Mouse (Mus musculus) liver, embryonic 12.5 days (tissue): Measurements from ENCODE around the gene Cwc22. TPM values are rescaled to one million over a fixed set of nuclear protein-coding genes. Genes with fewer than 3 reads are reported as not detected.

Source experiments
- ATAC-seq: fragments of 200-750 bp; cut with Nextera tagmentation; 2 replicates; pipeline ENCODE4 v1.8.0; 2017; ENCODE audit warnings: moderate number of reproducible peaks, mild to moderate bottlenecking, moderate library complexity
- H3K27ac ChIP-seq: fragments of 300-500 bp; sonication (generic); 2 replicates; pipeline ENCODE4 v1.5.1; 2016; ENCODE audit warnings: mild to moderate bottlenecking
- H3K27me3 ChIP-seq: fragments of 300-500 bp; sonication (generic); replicated peaks from 2 replicates; pipeline ENCODE4 v1.6.1; 2016; ENCODE audit warnings: mild to moderate bottlenecking, moderate library complexity
- H3K36me3 ChIP-seq: fragments of 300-500 bp; sonication (generic); 2 replicates; pipeline ENCODE4 v1.6.1; 2016; ENCODE audit warnings: mild to moderate bottlenecking, moderate library complexity
- H3K4me1 ChIP-seq: fragments of 300-500 bp; sonication (generic); 2 replicates; pipeline ENCODE4 v1.6.1; 2016
- H3K4me2 ChIP-seq: fragments of 300-500 bp; sonication (generic); 2 replicates; pipeline ENCODE4 v1.6.1; 2016; ENCODE audit warnings: mild to moderate bottlenecking, moderate library complexity
- H3K4me3 ChIP-seq: fragments of 300-500 bp; sonication (generic); 2 replicates; pipeline ENCODE4 v1.5.1; 2016; ENCODE audit warnings: mild to moderate bottlenecking, moderate library complexity
- H3K9ac ChIP-seq: fragments of 300-500 bp; sonication (generic); 2 replicates; pipeline ENCODE4 v1.6.1; 2016; ENCODE audit warnings: mild to moderate bottlenecking, moderate library complexity
- H3K9me3 ChIP-seq: fragments of 300-500 bp; sonication (generic); replicated peaks from 2 replicates; pipeline ENCODE4 v1.6.1; 2016; ENCODE audit warnings: mild to moderate bottlenecking, moderate library complexity
- WGBS: fragments of 180-500 bp; shearing (Covaris S2); methylation state at CpG from one replicate; pipeline ENCODE4 v1.1.7; 2016; ENCODE audit not compliant: insufficient replicate concordance; 5-methylcytosine and 5-hydroxymethylcytosine counted together
- polyA plus RNA-seq: library from polyadenylated mRNA; unstranded; fragments of >200 nt; fragmentation: Nextera tagmentation; extraction: Ambion mirVana; gene quantifications from 2 replicates; pipeline ENCODE4 v1.2.1, GENCODE M21; 2016

Cwc22 gene
- polyA plus RNA-seq: 23.0 and 26.8 TPM in 2 replicates

DNA sequence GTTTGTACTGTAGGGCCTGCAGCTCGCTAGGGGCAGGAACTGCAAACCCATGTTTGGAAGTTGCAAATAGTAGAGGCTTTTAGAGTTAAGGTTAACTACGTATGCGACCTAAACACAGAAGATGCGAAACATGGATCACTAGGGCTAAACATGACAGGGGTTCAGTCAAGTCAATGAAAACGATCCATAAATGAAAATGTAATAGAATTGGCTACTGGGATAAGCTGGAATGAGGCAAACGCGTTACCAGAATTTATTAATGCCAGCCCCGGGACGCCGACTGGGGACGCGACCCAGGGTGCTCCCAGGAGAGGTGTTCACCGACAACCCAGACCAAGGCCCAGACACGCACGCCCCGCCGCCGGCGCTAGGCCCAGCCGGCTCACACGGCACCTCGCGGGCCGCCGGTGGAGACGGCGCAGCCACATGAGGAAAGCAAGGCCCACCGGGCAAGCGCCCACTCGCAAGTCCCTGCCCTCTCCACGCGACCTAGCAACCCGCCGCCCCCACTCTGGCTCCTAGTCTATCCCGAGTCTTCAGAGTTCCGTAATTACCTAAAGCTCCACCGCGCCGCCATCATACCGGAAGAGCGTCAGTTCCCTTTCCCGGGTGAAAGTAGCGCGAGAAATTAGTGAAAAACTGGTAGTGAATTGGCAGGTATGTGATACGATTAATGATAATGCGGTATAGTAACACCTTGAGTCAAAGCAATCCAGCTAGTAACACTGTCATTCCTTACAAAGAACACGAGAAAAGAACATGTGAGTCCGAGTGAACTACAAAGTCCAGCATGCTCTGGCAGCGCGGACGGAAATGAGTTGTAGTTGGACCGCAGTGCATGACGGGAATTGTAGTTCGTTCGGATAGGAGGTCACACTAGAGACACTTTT, at the start of gene Cwc22:
Cwc22 (minus strand) TSS at position 780 of the 890 bp plus-strand sequence.
- peak within 1 kb of the TSS; percentile 84 for H3K9ac ChIP-seq
- H3K4me3 ChIP-seq: peak within 1 kb of the TSS; percentile 79
- H3K27ac ChIP-seq: peak within 1 kb of the TSS; percentile 52
- under 1% methylated on average over 49 of the region's 55 CpGs for WGBS
- no peaks in the 10 kb centered on the region for H3K9me3 ChIP-seq
- H3K4me1 ChIP-seq: peaks cover 19% of the 10 kb centered on the region
- peak; percentile 88 for ATAC-seq
- H3K36me3 ChIP-seq: peaks cover 10% of the 10 kb centered on the region; the same call in 1 of the 2 replicates
- no peaks in the 10 kb centered on the region for H3K27me3 ChIP-seq
- H3K4me2 ChIP-seq: peak within 1 kb of the TSS; percentile 81

GRCm38 (mm10) chr2:77993727-77994401, 47.7 kb upstream of the Cwc22 start:
- Histone ChIP-seq H3K4me2 (no peak overlapping the region), H3K9me3 (no peaks in the 10 kb centered on the region), H3K9ac (no peak overlapping the region), H3K4me3 (no peak overlapping the region), H3K4me1 (no peaks in the 10 kb centered on the region), H3K27me3 (no peaks in the 10 kb centered on the region), H3K27ac (no peak overlapping the region), H3K36me3 (no peaks in the 10 kb centered on the region)
- WGBS: 45% methylated on average over 4 of the region's 4 CpGs
- ATAC-seq: no peak

DNA sequence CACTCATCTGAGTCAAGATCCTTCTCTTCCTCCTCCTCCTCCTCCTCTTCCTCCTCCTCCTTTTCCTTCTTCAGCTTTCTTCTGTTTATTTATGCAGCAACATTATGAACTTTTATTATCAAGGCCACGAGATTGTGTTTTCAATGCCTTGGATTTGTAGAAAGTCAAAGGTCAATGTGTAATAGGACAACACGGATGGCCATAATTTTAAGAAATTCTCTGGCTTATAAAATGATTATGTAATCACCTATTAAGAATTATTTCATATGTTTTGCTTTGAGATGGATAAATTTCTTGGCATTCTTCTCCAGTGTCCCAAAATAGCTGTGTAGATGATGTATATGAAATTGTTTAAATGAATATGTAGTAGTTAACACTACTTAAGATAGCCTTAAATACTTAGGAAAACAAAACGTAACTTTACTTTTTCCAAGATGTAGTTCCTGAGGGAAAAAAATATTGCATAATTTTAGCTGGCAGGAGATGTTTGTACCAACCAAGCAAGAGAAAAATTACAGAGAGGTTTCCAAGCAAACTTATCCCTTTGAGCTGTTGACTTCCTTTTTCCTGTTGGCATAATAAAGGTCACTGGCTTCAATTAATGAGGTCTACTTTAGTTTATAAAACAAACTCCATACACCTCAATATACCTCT, 46.9 kb upstream of the Cwc22 start:
- no peak overlapping the region for H3K9ac ChIP-seq
- H3K4me2 ChIP-seq: no peak overlapping the region
- H3K4me3 ChIP-seq: no peak overlapping the region
- no peak for ATAC-seq
- no peaks in the 10 kb centered on the region for H3K36me3 ChIP-seq
- 49% methylated on average over 3 of the region's 3 CpGs for WGBS
- H3K27me3 ChIP-seq: no peaks in the 10 kb centered on the region
- H3K27ac ChIP-seq: no peak overlapping the region
- no peaks in the 10 kb centered on the region for H3K9me3 ChIP-seq
- no peaks in the 10 kb centered on the region for H3K4me1 ChIP-seq

DNA sequence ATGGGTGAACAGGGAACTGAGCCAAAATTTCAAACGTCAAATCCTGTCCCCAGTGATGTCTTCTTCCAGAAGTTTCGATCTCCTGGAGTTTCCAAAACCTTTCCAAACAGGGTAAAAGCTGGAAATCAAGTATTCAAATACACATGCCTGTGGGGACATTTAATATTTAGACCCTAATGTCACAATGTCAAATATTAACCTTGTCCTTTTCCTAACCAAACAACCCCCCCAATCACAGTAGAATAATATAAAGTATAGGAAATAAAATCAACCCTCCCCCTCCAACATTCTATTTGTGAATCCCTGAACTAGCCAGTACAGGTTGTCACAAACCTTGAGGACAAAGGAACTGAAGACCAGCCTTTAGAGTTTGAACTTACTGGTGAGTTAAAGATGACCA, 44.6 kb upstream of the Cwc22 start:
- Histone ChIP-seq H3K4me1 (no peaks in the 10 kb centered on the region), H3K36me3 (no peaks in the 10 kb centered on the region), H3K27me3 (no peaks in the 10 kb centered on the region), H3K9ac (no peak overlapping the region), H3K4me3 (no peak overlapping the region), H3K9me3 (no peaks in the 10 kb centered on the region), H3K27ac (no peak overlapping the region), H3K4me2 (no peak overlapping the region)
- no peak for ATAC-seq
- WGBS: 36% methylated on average over 2 of the region's 2 CpGs

GRCm38 (mm10) chr2:77990121-77990520, 43.9 kb upstream of the Cwc22 start:
- no peak overlapping the region for H3K4me2 ChIP-seq
- no peak overlapping the region for H3K27ac ChIP-seq
- H3K27me3 ChIP-seq: no peaks in the 10 kb centered on the region
- no peak overlapping the region for H3K9ac ChIP-seq
- H3K36me3 ChIP-seq: no peaks in the 10 kb centered on the region
- H3K4me1 ChIP-seq: no peaks in the 10 kb centered on the region
- H3K4me3 ChIP-seq: no peak overlapping the region
- no peak for ATAC-seq
- H3K9me3 ChIP-seq: no peaks in the 10 kb centered on the region

- no peaks in the 10 kb centered on the region for H3K27me3 ChIP-seq
- 42% methylated on average over 1 of the region's 1 CpGs for WGBS
- no peak overlapping the region for H3K4me2 ChIP-seq
- no peak for ATAC-seq
- no peak overlapping the region for H3K9ac ChIP-seq
- no peaks in the 10 kb centered on the region for H3K36me3 ChIP-seq
- H3K9me3 ChIP-seq: no peaks in the 10 kb centered on the region
- no peak overlapping the region for H3K27ac ChIP-seq
- no peaks in the 10 kb centered on the region for H3K4me1 ChIP-seq
- H3K4me3 ChIP-seq: no peak overlapping the region
Observed at GRCm38 (mm10) chr2:77989390-77989789, 43.2 kb upstream of the Cwc22 start.

GRCm38 (mm10) chr2:77985991-77986730, 40.0 kb upstream of the Cwc22 start:
- Histone ChIP-seq H3K27ac (no peak overlapping the region), H3K4me2 (no peak overlapping the region), H3K4me3 (no peak overlapping the region), H3K4me1 (no peaks in the 10 kb centered on the region), H3K9ac (no peak overlapping the region), H3K36me3 (no peaks in the 10 kb centered on the region), H3K9me3 (no peaks in the 10 kb centered on the region), H3K27me3 (no peaks in the 10 kb centered on the region)
- 42% methylated on average over 2 of the region's 2 CpGs for WGBS
- no peak for ATAC-seq

- Histone ChIP-seq H3K27me3 (no peaks in the 10 kb centered on the region), H3K4me1 (no peaks in the 10 kb centered on the region), H3K27ac (no peak overlapping the region), H3K4me2 (no peak overlapping the region), H3K4me3 (no peak overlapping the region), H3K9ac (no peak overlapping the region), H3K9me3 (no peaks in the 10 kb centered on the region; the same call in 1 of the 2 replicates), H3K36me3 (no peaks in the 10 kb centered on the region)
- ATAC-seq: no peak
- WGBS: 56% methylated on average over 4 of the region's 4 CpGs
Observed at GRCm38 (mm10) chr2:77984209-77984608, 38.0 kb upstream of the Cwc22 start.

- no peaks in the 10 kb centered on the region for H3K4me1 ChIP-seq
- 76% methylated on average over 4 of the region's 4 CpGs for whole genome bisulfite sequencing
Observed at GRCm38 (mm10) chr2:77981826-77982225, 35.7 kb upstream of the Cwc22 start.

GRCm38 (mm10) chr2:77980696-77981095, 34.5 kb upstream of the Cwc22 start:
- no peak overlapping the region for H3K4me2 ChIP-seq
- no peak overlapping the region for H3K27ac ChIP-seq
- WGBS: 73% methylated on average over 5 of the region's 5 CpGs
- H3K4me3 ChIP-seq: no peak overlapping the region
- H3K4me1 ChIP-seq: no peaks in the 10 kb centered on the region
- peaks cover 8% of the 10 kb centered on the region; the same call in 1 of the 2 replicates for H3K9me3 ChIP-seq
- H3K36me3 ChIP-seq: no peaks in the 10 kb centered on the region
- no peak for ATAC-seq
- no peak overlapping the region for H3K9ac ChIP-seq
- H3K27me3 ChIP-seq: no peaks in the 10 kb centered on the region

More at GRCm38 (mm10) chr2:77981826-77982225, 35.7 kb upstream of the Cwc22 start:
- Histone ChIP-seq H3K36me3 (no peaks in the 10 kb centered on the region), H3K9me3 (peaks cover 5% of the 10 kb centered on the region; the same call in 1 of the 2 replicates), H3K9ac (no peak overlapping the region), H3K4me3 (no peak overlapping the region), H3K4me2 (no peak overlapping the region), H3K27ac (no peak overlapping the region), H3K27me3 (no peaks in the 10 kb centered on the region)
- no peak for ATAC-seq

- H3K9me3 ChIP-seq: peaks cover 8% of the 10 kb centered on the region; the same call in 1 of the 2 replicates
- no peak overlapping the region for H3K4me2 ChIP-seq
- WGBS: 73% methylated on average over 2 of the region's 2 CpGs
- no peak overlapping the region for H3K9ac ChIP-seq
- H3K36me3 ChIP-seq: no peaks in the 10 kb centered on the region
- H3K4me3 ChIP-seq: no peak overlapping the region
- no peak overlapping the region for H3K27ac ChIP-seq
- no peak for ATAC-seq
- no peaks in the 10 kb centered on the region for H3K4me1 ChIP-seq
- H3K27me3 ChIP-seq: no peaks in the 10 kb centered on the region
Observed at GRCm38 (mm10) chr2:77979519-77979918, 33.3 kb upstream of the Cwc22 start.
